Mouse (Mus musculus) heart, adult 18-20 months (tissue): ENCODE results near the gene Gm21970. TPM values are rescaled to one million over a fixed set of nuclear protein-coding genes. Genes with fewer than 3 reads are reported as not detected.
"Not testable (repeated sequence)": the region's sequence is repeated elsewhere in the genome, so short reads cannot be mapped to it uniquely, and the experiment has no call there.

Experiments used
- DNase-seq, 2 experiments: peaks; one replicate each; pipeline ENCODE4 v3.0.0; 2021 to 2022; ENCODE audit warnings: mixed read lengths in 1 of 2
- total RNA-seq, 2 experiments: library from RNA; stranded (reverse); gene quantifications; 2 replicates each; pipeline ENCODE4 v1.2.3; 2021

Gm21970 gene
- total RNA-seq, 2 experiments from 2014 or later: not detected

DNA sequence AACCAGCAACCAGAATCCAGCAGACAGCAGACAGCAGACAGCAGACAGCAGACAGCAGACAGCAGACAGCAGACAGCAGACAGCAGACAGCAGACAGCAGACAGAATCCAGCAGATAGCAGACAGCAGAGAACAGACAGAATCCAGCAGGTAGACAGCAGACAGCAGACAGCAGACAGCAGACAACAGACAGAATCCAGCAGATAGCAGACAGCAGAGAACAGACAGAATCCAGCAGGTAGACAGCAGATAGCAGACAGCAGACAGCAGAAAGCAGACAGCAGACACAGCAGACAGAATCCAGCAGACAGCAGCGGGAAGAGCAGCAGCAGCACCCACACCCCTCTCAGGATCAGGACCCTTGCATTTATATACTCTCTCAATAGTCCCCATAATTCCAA is 47.1 kb downstream of the Gm21970 start:
- not testable (repeated sequence) for DNase-seq

DNA sequence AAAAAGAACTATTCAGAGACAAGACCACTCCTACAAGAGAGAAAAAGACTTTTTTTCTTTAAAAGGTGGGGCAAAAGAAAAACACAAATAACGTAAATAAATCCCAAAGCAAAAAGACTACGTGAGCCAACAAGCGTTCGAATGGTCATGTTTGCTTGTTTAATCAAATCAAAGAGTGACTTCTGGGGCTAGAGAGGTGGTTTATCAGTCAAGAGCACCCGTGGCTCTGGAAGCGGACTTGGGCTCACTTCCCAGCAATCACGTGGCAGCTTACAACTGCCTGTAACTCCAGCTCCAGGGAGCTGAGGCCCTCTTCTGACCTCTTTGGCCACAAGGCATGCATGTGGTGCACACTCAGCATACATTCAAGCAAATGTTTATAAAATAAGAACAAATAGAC is 49.8 kb downstream of the Gm21970 start:
- peak; percentile 86 to 92 for DNase-seq

DNA sequence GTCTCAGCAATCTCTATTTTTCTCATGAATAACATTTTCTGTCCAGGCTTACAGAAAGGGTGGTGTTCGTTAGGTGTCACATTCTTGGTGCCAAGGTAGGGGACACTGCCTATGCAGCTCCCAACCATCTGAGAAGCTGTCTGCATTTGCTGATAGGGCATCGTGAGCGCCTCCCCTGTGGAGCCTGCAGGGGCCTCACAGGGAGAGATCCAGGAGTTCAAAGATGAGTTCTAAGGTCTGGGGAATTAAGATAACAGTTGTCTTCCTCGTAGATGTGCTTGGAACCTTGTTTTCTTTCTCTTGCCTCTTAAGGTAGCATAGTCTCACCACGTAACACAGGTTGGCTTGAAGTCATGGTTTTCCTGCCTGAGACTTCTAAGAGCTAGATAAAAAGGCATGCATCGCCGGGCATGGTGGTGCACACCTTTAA is 50.3 kb downstream of the Gm21970 start:
- DNase-seq: no peak

DNA sequence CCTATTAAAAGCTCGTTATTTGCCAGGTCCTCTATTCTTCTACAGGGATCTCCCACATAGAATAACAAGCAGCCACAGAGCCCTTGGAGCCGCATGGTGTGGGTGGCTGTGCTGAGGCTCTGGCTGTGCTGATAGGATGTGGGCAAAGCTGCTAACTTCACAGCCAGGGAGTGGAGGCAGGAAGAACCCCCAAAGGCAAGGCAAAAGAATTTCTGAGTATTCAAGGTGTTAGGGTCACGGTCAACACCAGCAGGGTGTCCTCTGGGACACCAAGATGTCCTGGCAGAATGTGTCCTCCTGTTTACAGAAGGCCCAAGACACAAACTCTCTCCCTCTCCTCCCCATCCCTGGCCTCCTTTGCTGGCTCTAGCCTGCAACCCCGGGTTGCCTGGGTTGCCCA is 50.9 kb downstream of the Gm21970 start:
- DNase-seq: no peak

DNA sequence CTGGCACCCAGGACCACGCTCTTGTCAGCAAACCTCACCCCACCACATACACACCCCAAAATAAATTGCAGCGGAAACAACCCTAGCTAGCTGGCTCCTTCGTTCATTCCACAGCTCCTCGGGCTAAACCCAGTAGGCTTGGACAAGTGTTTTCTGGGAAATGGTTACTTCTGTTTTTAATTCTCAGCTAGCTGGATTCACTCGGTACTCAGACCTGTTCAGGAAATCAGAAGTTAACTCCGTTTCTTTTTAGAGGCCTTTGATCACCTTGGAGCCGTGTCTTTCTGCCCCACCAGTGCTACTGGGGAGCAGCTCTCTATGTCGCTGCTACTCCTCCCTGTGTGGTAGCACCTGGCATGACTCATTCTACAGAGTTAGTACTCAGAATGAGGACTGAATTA is 51.7 kb downstream of the Gm21970 start:
- DNase-seq: no peak

DNA sequence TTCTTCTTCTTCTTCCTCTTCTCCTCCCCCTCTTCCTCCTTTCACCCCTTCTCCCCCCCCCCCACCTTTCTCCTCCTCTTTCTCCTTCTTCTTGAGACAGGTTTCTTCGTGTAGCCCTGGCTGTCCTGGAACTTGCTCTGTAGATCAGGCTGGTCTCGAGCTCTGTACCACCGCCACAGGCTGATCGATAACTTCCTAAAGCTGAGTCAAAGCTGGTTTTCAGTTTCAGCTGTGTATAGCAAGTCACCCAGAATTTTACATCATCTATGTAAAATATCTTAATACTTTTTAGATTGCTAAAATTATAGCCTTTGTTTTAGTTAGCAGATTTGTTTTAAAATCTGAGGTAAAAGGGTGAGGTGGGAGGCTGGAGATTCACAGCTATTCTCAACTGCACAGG is 53.3 kb downstream of the Gm21970 start:
- no peak for DNase-seq

DNA sequence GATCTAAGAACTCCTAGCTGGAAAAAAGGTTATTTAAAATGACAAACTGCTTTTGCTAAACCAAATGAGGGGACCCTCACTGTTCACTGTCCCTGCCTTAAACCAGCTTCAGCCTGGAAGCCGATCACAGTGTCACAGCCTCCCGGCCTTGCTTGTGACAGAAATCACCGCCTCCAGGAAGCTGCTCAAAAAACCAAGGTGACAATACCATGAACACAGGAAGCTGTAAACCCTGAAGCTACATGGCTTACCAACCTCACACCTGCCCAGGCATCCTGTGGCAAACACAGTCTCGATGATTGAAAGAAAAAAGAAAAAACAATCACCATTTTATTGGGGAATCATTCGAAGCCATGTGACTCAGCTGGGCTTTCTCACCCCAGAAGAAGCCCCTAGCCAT is 54.0 kb downstream of the Gm21970 start:
- no peak for DNase-seq

DNA sequence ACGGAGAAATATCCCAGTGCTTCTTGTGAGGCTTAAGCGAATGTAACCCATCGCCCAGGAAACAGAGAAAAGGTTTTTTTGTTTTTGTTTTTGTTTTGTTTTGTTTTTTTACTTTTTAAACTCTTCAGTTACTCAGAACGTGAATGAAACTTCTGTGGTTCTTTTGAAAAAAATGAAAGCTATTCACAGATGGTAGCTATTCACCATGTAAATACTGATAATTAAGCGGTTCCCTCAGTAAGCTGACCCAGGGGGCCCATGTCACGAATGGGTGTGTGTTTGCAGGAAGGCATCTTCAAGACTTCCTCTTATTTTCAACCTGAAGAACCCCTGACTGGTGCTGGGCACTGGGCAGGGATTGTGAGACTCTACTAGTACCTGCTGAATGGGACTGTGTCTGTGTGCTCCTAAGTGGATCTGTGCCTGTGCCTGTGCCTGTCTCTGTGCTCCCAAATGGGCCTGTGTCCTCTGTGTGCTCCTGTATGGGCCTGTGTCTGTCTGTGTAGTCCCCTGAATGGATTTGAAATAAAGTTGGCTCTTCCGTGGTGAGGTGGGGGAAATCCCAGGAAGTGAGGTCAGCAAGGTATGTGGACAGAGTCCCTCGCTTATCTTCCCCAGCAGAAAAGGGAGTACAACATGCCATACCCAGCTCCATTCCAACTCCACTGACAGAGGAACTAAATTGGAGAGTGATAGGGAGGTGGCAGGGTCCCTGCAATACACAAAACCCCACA is 55.4 kb downstream of the Gm21970 start:
- DNase-seq: no peak

DNA sequence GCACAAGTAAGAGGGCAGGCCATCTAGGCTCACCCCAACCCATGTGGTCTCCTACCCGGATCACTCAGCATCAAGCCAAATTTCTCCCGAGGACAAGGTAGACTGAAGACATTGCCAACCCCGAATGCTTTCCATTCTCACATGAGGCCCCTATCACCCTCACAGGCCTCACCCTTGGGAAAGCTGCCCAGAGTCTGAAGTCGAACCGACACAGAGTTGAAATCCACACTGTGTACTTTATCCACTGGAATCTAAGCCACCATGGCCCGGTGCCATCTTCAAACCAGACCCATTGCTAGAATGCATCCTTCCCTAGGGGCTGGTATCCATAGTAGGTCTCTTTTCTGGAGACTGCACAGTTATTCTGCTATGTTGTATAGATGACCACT is 56.0 kb downstream of the Gm21970 start:
- peak in 1 of 2 experiments; percentile 42 for DNase-seq

DNA sequence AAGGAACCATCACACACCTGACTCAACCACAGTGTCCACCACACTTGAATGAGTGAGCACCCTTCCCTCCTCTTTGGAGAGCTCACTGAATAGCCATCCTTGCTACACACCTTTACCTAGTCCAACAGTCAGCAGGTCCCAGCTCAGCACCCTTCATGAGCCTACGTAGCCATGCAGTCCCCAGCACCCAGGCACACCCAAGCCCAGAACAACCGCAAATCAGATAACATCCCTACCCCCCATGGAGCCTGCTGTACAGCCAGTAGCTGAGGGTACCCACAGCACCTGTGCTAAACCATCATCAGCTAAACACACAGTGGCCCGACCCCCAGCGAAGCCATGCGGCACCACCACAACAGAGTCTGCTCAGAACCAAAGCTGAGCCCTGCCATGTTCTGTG is 56.6 kb downstream of the Gm21970 start:
- DNase-seq: no peak

DNA sequence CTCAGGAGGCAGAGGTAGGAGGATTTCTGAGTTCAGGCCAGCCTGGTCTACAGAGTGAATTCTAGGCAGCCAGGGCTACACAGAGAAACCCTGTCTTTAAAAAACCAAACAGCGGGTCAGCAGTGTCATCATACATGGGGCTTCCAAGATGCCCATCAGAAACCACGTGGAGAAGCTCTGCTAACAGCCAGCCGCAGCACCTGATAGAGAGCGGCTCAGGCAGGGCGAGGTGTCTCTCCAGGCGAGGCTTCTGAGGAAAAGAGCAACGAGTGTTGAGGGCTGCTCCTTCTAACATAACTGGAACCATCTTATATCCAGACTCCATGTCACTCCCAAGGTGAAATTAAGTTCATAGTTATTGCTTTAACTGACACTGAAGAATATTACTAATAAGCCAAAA is 57.4 kb downstream of the Gm21970 start:
- DNase-seq: no peak

DNA sequence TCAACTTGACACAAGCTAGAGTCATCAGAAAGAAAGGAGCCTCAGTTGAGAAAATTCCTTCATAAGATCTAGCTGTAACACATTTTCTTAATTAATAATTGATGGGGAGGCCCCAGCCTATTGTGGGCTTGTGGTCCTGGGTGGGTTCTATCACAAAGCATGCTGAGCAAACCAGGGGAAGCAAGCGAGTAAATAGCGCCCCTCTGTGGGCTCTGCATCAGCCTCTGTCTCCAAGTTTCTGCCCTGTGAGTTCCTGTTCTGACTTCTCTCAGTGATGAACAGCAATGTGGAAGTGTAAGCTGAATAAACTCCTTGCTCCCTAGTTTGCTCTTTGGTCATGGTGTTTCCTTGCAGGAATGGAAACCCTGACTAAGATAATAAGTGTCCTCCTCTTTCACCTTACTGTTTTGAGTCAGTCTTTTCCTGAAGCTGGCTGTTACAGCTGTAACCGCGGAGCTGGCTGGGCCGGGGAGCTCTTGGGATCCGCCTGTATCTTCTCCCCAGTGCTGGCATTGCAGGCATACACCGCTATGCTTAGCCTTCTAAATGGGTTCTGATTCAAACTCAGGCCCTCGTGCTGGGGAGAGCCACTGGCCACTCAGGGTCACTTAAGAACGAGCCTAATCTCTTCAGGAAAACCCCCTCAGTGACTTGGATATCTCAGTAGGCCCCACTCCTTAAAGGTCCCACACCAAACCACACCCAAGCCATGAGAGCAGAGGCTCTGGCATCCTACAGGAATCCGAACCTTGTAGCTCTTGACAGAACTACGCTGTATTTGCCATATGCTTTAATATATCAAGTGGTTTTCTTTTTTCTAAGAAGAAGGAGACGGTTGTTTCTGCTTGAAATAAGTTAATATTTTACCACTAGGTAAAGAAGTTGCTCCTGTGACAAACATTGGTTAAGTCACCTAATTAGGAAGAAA is 58.9 kb downstream of the Gm21970 start:
- DNase-seq: no peak

DNA sequence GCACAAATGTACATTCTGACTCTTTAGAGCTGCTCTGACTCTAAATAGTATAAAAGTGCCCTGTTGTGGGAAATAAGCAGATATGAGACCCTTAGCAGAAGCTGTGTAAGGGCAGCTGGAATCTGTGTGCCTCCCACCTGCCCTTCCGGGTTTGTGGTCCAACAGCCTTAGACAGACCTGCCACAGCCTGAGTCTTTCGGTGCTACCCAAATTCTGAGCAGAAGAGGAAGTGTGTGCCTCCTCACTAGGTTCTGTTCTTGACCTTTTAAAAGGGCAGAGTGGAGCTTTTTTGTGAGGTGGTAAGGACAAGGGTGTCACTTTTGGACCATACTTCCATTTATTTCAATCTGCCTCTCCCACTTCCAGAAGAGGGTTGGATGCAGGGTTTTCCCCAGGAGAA is 60.4 kb downstream of the Gm21970 start:
- no peak for DNase-seq

DNA sequence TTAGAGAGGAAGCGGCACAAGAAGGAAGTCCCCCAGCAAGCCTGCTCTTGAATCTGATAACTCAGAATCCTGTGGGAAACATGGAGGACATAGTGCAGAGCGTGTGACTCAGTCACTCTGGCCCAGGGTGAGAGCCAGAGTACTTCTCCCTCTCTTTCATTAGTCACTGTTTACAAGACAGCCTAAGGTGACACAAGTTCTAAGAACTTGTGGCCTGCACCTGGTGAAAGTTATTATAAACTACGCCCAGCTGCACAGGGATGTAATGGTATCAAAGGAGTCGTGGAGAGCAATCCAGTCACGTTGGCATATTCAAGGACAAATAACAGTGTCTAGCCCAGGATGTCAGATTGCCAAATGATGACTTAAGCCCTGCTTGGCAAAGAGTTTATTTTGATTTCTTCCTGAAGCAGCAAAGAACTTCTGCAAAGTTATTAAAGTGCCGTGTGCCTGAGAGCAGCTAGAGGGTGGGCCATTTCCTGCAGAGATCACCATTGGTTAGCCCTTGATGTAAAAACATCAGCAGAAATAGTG is 60.9 kb downstream of the Gm21970 start:
- peak; percentile 67 to 83 for DNase-seq

DNA sequence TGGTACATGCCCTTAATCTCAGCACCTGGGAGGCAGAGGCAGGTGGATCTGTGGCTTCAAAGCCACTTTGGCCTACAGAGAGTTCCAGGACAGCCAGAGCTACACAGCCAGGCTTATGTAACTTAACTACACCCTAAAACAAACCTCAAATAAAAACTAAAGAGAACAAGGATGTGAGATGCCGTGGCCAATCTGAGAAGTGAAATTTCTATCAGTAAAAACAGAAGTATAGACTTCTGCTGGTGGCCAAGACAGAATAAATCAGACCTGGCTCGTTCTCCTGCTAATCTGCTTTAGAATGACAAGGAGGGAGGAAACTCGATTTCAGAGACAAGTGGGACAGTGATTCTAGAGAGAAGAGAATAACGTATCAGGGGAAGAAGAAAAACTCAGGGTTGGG is 64.3 kb downstream of the Gm21970 start:
- no peak for DNase-seq

DNA sequence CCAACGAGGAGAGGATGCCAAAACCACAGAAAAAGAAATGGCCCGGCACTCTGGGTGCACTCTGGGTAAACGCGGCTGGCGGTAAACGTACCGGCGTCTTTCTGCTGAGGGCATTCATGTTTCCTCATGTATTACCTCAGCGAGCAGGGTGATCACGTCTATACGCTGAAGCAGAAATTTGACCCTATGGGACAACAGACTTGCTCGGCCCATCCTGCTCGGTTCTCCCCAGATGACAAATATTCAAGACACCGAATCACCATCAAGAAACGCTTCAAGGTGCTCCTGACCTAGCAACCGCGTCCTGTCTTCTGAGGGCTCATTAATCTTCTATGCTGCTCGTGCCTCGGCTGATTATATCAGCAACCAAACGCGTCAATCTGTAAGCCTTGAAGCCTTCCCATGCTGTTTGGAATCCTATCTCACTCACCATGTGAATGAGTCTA is 66.8 kb downstream of the Gm21970 start:
- DNase-seq: no peak

DNA sequence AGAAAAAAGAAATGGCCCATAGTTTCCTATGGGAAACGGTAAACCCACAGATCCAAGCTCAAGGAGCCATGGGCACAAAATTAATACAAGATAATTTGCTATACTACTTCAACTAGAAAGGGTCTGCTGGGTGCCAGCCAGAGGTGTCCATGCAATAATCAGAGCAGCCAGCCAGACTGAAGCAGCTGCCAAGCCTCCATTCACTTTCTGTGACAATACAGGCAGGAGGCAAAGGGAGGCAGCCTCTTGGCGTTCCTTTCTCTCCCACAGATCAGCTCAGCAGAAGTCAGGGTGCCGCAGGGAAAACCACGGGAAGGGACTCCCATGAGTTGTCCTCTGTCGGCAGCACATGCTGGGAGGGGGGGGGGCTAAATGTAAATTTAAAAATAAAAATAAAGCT is 67.5 kb downstream of the Gm21970 start:
- DNase-seq: peak in 1 of 2 experiments; percentile 52

DNA sequence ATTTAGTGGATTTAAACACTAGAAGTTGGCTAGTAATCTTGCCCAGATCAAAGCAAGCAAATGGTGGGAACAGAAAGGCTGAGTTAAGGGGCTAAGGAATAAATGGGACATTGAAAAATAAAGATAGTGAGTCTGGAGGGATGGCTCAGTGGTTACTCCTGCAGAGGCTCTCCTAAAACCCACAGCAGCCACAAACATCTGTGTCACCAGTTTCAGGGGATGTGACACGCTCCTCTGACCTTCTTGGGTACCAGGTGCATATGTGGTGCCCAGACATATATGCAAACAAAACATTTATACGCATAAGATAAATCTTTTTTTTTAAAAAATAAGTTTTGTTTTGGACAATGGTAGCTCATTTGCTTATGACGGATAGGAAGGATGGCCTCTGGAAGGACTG is 67.9 kb downstream of the Gm21970 start:
- DNase-seq: no peak

DNA sequence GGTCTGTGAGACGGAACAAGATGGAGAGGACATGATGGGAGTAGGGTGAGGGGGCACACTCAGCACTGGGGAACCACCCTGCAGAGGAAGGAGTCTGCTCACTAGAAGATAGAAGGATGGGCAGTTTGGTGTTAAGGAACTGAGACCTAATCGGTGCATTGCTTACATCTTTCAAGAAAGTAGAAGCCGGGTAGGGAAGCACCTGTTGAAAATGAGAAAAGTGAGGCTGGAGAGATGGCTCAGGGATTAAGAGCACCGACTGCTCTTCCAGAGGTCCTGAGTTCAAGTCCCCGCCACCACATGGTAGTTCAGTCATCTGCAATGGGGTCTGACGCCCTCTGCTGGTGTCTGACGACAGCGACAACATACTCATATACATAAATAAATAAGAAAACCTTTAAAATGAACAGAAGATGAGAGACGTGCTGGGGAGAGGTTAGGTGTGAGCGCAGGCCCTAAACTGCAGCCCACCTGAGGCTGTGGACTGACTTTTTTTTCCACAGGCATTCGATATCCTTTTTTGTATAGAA is 68.4 kb downstream of the Gm21970 start:
- no peak for DNase-seq

DNA sequence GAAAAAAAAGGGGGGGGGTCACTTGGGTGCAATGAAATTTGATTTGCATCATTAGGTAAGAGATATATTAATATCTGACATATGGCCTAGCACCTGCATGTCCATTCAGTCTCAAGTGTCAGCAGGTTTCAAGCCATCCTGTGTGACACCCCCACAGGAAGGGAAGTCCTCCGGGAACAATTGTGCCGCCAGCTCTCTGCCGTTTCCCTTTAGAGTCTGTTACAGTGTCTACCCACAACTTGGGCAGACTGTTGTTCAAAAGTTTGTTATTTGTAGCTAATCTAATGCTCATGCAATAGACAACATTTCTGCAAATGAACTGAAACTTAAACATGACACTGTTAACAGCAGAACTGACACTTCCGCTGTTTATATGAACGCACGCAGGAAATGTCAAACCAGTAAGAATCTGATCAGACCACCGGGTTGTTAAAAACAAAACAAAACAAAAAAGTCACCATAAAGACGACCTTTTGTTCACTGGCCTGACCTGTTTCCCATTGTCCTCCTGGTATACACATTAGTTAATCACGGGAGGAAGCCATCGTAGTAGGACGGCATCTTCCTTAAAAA is 69.6 kb downstream of the Gm21970 start:
- peak in 1 of 2 experiments; percentile 65 for DNase-seq

DNA sequence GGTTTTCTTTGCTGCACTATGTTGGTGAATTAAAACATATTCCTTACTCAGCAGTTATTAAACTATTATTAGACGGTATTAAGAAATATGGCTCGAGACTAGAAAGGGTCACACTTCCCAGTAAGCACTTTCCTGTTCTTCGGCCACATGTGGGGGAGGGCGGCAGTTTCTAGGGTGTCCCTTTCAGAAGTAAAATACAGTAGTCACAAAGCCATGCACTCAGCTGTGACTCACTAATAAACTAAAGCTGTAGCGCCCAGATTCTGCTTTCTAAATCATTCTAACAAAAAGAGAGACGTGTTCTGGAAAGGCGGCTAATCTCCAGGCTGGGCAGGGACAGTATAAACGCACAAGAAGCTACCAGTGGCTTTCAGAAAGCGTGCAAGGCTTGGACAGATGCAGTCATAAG is 70.3 kb downstream of the Gm21970 start:
- DNase-seq: peak in 1 of 2 experiments; percentile 60

DNA sequence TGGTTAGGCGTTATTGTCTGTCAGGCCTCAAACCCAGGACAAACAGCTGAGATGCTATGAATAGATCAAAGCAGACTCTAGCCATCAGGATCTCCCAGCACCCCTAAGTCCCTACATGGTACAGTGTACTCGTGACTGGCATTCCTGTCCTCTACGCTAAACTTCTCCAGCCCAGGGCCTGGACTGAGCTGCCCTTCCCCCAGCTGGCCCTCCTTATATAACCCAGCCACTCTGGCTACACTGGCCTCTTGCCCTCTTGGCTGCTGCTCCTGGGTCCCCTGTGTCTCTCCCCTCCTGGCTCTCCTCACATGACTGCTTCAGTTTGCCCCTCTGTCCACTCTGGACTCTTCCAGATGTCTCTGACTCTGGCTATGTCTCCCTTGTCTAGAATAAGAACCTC is 71.1 kb downstream of the Gm21970 start:
- DNase-seq: peak; percentile 59 to 72
